Mouse (Mus musculus) liver, embryonic 14.5 days (tissue): ENCODE measurements around the gene Osbp2. TPM values are rescaled to one million over a fixed set of nuclear protein-coding genes. Genes with fewer than 3 reads are reported as not detected.

Experiments used
- ATAC-seq: fragments of 200-750 bp; cut with Nextera tagmentation; 2 replicates; pipeline ENCODE4 v1.8.0; 2017; ENCODE audit warnings: moderate number of reproducible peaks, mild to moderate bottlenecking, moderate library complexity; ENCODE audit not compliant: insufficient read depth
- DNase-seq, 3 experiments: peaks; one replicate each; pipeline ENCODE4 v3.0.0-alpha.2; 2012 to 2013; ENCODE audit warnings: low read depth in 3 of 3, low spot score in 3 of 3
- H3K27ac ChIP-seq: fragments of 300-500 bp; sonication (generic); 2 replicates; pipeline ENCODE4 v1.5.1; 2014; ENCODE audit warnings: moderate library complexity, mild to moderate bottlenecking, control low read depth, inconsistent platforms
- H3K27me3 ChIP-seq: fragments of 300-500 bp; sonication (generic); 2 replicates; pipeline ENCODE4 v1.6.1; 2014; ENCODE audit warnings: mild to moderate bottlenecking, low read length, moderate library complexity; ENCODE audit not compliant: control insufficient read depth, insufficient read depth
- H3K36me3 ChIP-seq: fragments of 300-500 bp; sonication (generic); replicated peaks from 2 replicates; pipeline ENCODE4 v1.6.1; 2014; ENCODE audit warnings: low read depth; ENCODE audit not compliant: control insufficient read depth, insufficient read depth
- H3K4me1 ChIP-seq, 2 experiments: fragments of 200-500 bp in 1 of 2; fragments of 300-500 bp in 1 of 2; sonication (generic) in 1 of 2; replicated peaks; 2 replicates each; pipeline ENCODE4 v1.6.1; 2012 to 2014; ENCODE audit warnings: antibody characterized with exemption in 1 of 2, inconsistent platforms in 1 of 2, low read length in 1 of 2; ENCODE audit not compliant: control insufficient read depth in 2 of 2, insufficient read depth in 2 of 2
- H3K4me2 ChIP-seq: fragments of 300-500 bp; sonication (generic); 2 replicates; pipeline ENCODE4 v1.6.1; 2014; ENCODE audit warnings: low read depth, mild to moderate bottlenecking, control low read depth, moderate library complexity
- H3K4me3 ChIP-seq, 2 experiments: fragments of 200-500 bp in 1 of 2; fragments of 300-500 bp in 1 of 2; sonication (generic) in 1 of 2; 2 replicates each; pipeline ENCODE4 v1.5.1; 2012 to 2014; ENCODE audit warnings: low read depth in 2 of 2, low read length in 2 of 2, mild to moderate bottlenecking in 2 of 2, control low read depth in 1 of 2, inconsistent platforms in 1 of 2, moderate library complexity in 1 of 2; ENCODE audit not compliant: insufficient read depth in 1 of 2
- H3K9ac ChIP-seq: fragments of 300-500 bp; sonication (generic); replicated peaks from 2 replicates; pipeline ENCODE4 v1.6.1; 2014; ENCODE audit warnings: mild to moderate bottlenecking, control low read depth, moderate library complexity
- H3K9me3 ChIP-seq: fragments of 300-500 bp; sonication (generic); 2 replicates; pipeline ENCODE4 v1.6.1; 2016; ENCODE audit warnings: low read length, mixed read lengths; ENCODE audit not compliant: control insufficient read depth
- CTCF ChIP-seq: IDR thresholded peaks from 2 replicates; pipeline ENCODE4 v1.5.1; 2016; ENCODE audit warnings: antibody characterized with exemption, low read depth, control low read depth
- EP300 ChIP-seq: IDR thresholded peaks from 2 replicates; pipeline ENCODE4 v1.6.1; 2016; ENCODE audit warnings: antibody characterized with exemption, low read depth
- WGBS: fragments of 180-500 bp; shearing (Covaris S2); extraction: QIAGEN DNeasy Blood & Tissue Kit; methylation state at CpG from one replicate; pipeline ENCODE4 v1.1.7; 2014; ENCODE audit not compliant: insufficient replicate concordance; 5-methylcytosine and 5-hydroxymethylcytosine counted together
- polyA plus RNA-seq, 2 experiments: library from polyadenylated mRNA; depleted of rRNA in 1 of 2; stranded (reverse) in 1 of 2; unstranded in 1 of 2; fragments of >200 nt; fragmentation: Nextera tagmentation in 1 of 2; extraction: Ambion mirVana in 1 of 2; gene quantifications; 2 replicates each; pipeline versions ENCODE4 v1.2.1 to v1.2.3; 2012 to 2014

Osbp2 gene
- polyA plus RNA-seq, 2 experiments, result 0.03 to 0.18 TPM

- H3K36me3 ChIP-seq, result no peaks in the 10 kb centered on the region
- DNase-seq, result no peak
- no peak overlapping the region for H3K4me3 ChIP-seq
- H3K4me1 ChIP-seq, result no peaks in the 10 kb centered on the region
- TF ChIP-seq EP300 (no peak), CTCF (no peak)
- no peaks in the 10 kb centered on the region for H3K27me3 ChIP-seq
- no peak overlapping the region for H3K9ac ChIP-seq
- no peaks in the 10 kb centered on the region for H3K9me3 ChIP-seq
- H3K27ac ChIP-seq, result no peak overlapping the region
- 64% methylated on average over 14 of the region's 14 CpGs for WGBS
- no peak overlapping the region for H3K4me2 ChIP-seq
- no peak for ATAC-seq
Measured at GRCm38 (mm10) chr11:3733933-3734636, 129.6 kb downstream of the Osbp2 start.

GRCm38 (mm10) chr11:3731469-3731868 lies 132.2 kb downstream of the Osbp2 start:
- H3K4me2 ChIP-seq, result no peak overlapping the region
- TF ChIP-seq EP300 (no peak), CTCF (no peak)
- H3K27me3 ChIP-seq, result no peaks in the 10 kb centered on the region
- 58% methylated on average over 4 of the region's 4 CpGs for WGBS
- no peak for DNase-seq
- no peaks in the 10 kb centered on the region for H3K9me3 ChIP-seq
- H3K9ac ChIP-seq, result no peak overlapping the region
- H3K4me3 ChIP-seq, result no peak overlapping the region
- ATAC-seq, result no peak
- no peak overlapping the region for H3K27ac ChIP-seq
- no peaks in the 10 kb centered on the region for H3K36me3 ChIP-seq
- no peaks in the 10 kb centered on the region for H3K4me1 ChIP-seq

- Histone ChIP-seq H3K9ac (no peak overlapping the region), H3K4me2 (no peak overlapping the region), H3K4me1 (no peaks in the 10 kb centered on the region), H3K36me3 (no peaks in the 10 kb centered on the region), H3K4me3 (no peak overlapping the region), H3K27ac (no peak overlapping the region), H3K27me3 (no peaks in the 10 kb centered on the region), H3K9me3 (no peaks in the 10 kb centered on the region)
- WGBS, result 45% methylated on average over 9 of the region's 9 CpGs
- ATAC-seq (no peak), DNase-seq (no peak)
- TF ChIP-seq CTCF (no peak), EP300 (no peak)
Measured at GRCm38 (mm10) chr11:3727438-3728105, 136.1 kb downstream of the Osbp2 start.

- Histone ChIP-seq H3K27me3 (no peaks in the 10 kb centered on the region), H3K9ac (no peak overlapping the region), H3K27ac (no peak overlapping the region), H3K9me3 (no peaks in the 10 kb centered on the region), H3K36me3 (no peaks in the 10 kb centered on the region), H3K4me2 (no peak overlapping the region), H3K4me3 (no peak overlapping the region), H3K4me1 (no peaks in the 10 kb centered on the region)
- ATAC-seq (no peak), DNase-seq (no peak)
- TF ChIP-seq CTCF (no peak), EP300 (no peak)
- 51% methylated on average over 10 of the region's 10 CpGs for WGBS
Measured at GRCm38 (mm10) chr11:3725331-3726054, 138.2 kb downstream of the Osbp2 start.

- ATAC-seq (no peak), DNase-seq (no peak)
- Histone ChIP-seq H3K4me2 (no peak overlapping the region), H3K27me3 (no peaks in the 10 kb centered on the region), H3K9ac (no peak overlapping the region), H3K36me3 (no peaks in the 10 kb centered on the region), H3K27ac (no peak overlapping the region), H3K4me3 (no peak overlapping the region), H3K4me1 (no peaks in the 10 kb centered on the region), H3K9me3 (no peaks in the 10 kb centered on the region)
- WGBS, result 40% methylated on average over 5 of the region's 5 CpGs
- no peak for TF ChIP-seq CTCF
- no peak for TF ChIP-seq EP300
Measured at GRCm38 (mm10) chr11:3724726-3725125, 139.0 kb downstream of the Osbp2 start.
